Mouse (Mus musculus): ENCODE data around the gene Olfr1416.
A peak's percentile ranks its signal among the peaks of the same experiment; 100 is the strongest.

DNA sequence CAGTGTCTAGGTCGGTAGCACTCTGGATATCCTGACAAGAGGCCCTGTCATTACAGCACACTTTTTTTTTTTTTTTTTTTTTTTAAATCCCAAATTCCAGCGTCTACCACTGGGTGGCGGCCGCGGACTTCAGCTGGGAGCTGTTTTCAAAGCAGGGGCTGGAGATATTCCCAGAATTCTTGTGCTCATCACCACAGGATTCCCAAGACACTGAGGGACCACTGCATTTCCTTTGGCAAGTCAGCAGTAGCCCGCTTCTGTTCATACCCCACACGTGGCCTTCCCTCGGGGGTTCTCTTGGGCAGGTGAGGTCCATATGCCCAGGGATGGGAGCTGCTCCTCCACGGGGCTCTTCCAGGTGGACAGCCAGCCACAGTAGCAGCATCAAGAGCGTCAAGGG lies 36.5 kb upstream of the Olfr1416 start:
- TF ChIP-seq EP300 (IDR thresholded peaks at IDR 0.05; ENCODE audit: low read length), result no peak
- TF ChIP-seq ZMIZ1 (IDR thresholded peaks at IDR 0.05; ENCODE audit: low read depth, low read length), result no peak
- no peak for TF ChIP-seq ZC3H11A (IDR thresholded peaks at IDR 0.05; ENCODE audit: low read depth, low read length)
- TF ChIP-seq HCFC1 (IDR thresholded peaks at IDR 0.05; ENCODE audit: low read depth, low read length), result no peak
- TF ChIP-seq MXI1 (IDR thresholded peaks at IDR 0.05; ENCODE audit: low read depth, low read length), result no peak
- TF ChIP-seq MAFK (IDR thresholded peaks at IDR 0.05; ENCODE audit: insufficient replicate concordance, low read length), result no peak
- TF ChIP-seq CTCF (conservative IDR thresholded peaks at IDR 0.05 in 1 of 2, IDR thresholded peaks at IDR 0.05 in 1 of 2; ENCODE audit: low read depth in 2 of 2, low read length in 2 of 2), result peak; percentile 38 to 79; a peak in 3 of 4 replicates
- no peak for TF ChIP-seq KAT2A (IDR thresholded peaks at IDR 0.05; ENCODE audit: insufficient replicate concordance, low read length)
- no peak for TF ChIP-seq BHLHE40 (IDR thresholded peaks at IDR 0.05; ENCODE audit: low read depth, low read length)
- no peak for TF ChIP-seq POLR2A (IDR thresholded peaks at IDR 0.05; ENCODE audit: low read depth, low read length)
- peak; percentile 99 for TF ChIP-seq ZNF384 (IDR thresholded peaks at IDR 0.05; ENCODE audit: low read depth, low read length)

Data from CH12.LX (cell line).